Mouse (Mus musculus) embryonic facial prominence, embryonic 12.5 days (tissue): ENCODE measurements at regions not wholly inside any gene's neighbourhood (a gene's known extent, or its start where the extent isn't known, plus 50 kb on each side); places are given as distances from the start of the nearest gene placed in this dataset.

Experiments used
- ATAC-seq: fragments of 200-750 bp; cut with Nextera tagmentation; 2 replicates; pipeline ENCODE4 v1.8.0; 2017; ENCODE audit not compliant: insufficient number of reproducible peaks, insufficient read depth, low FRiP score, low TSS enrichment
- H3K27ac ChIP-seq: fragments of 300-500 bp; sonication (generic); 2 replicates; pipeline ENCODE4 v1.5.1; 2016; ENCODE audit warnings: mild to moderate bottlenecking
- H3K27me3 ChIP-seq: fragments of 300-500 bp; sonication (generic); 2 replicates; pipeline ENCODE4 v1.6.1; 2016; ENCODE audit warnings: mild to moderate bottlenecking, moderate library complexity
- H3K36me3 ChIP-seq: fragments of 300-500 bp; sonication (generic); 2 replicates; pipeline ENCODE4 v1.6.1; 2016; ENCODE audit warnings: mild to moderate bottlenecking
- H3K4me1 ChIP-seq: fragments of 300-500 bp; sonication (generic); 2 replicates; pipeline ENCODE4 v1.6.1; 2016
- H3K4me2 ChIP-seq: fragments of 300-500 bp; sonication (generic); replicated peaks from 2 replicates; pipeline ENCODE4 v1.6.1; 2016; ENCODE audit warnings: mild to moderate bottlenecking, moderate library complexity
- H3K4me3 ChIP-seq: fragments of 300-500 bp; sonication (generic); 2 replicates; pipeline ENCODE4 v1.5.1; 2016; ENCODE audit warnings: mild to moderate bottlenecking
- H3K9ac ChIP-seq: fragments of 300-500 bp; sonication (generic); 2 replicates; pipeline ENCODE4 v1.6.1; 2016; ENCODE audit warnings: mild to moderate bottlenecking, moderate library complexity
- H3K9me3 ChIP-seq: fragments of 300-500 bp; sonication (generic); 2 replicates; pipeline ENCODE4 v1.6.1; 2016; ENCODE audit warnings: mild to moderate bottlenecking, moderate library complexity
- WGBS: fragments of 180-500 bp; shearing (Covaris S2); methylation state at CpG from one replicate; pipeline ENCODE4 v1.1.7; 2016; 5-methylcytosine and 5-hydroxymethylcytosine counted together

- Histone ChIP-seq H3K9ac (no peak overlapping the region), H3K27ac (no peak overlapping the region), H3K9me3 (no peaks in the 10 kb centered on the region), H3K4me2 (no peak overlapping the region), H3K36me3 (no peaks in the 10 kb centered on the region), H3K4me3 (no peak overlapping the region), H3K27me3 (no peaks in the 10 kb centered on the region), H3K4me1 (no peaks in the 10 kb centered on the region)
- ATAC-seq = no peak
- 71% methylated on average over 2 of the region's 2 CpGs for WGBS
Observed at GRCm38 (mm10) chr5:4554972-4555371, 202.9 kb downstream of the Fzd1 start.

- H3K4me2 ChIP-seq = no peak overlapping the region
- no peak overlapping the region for H3K4me3 ChIP-seq
- WGBS = 79% methylated on average over 6 of the region's 6 CpGs
- no peak overlapping the region for H3K9ac ChIP-seq
- peaks cover 7% of the 10 kb centered on the region; the same call in 1 of the 2 replicates for H3K4me1 ChIP-seq
- no peaks in the 10 kb centered on the region for H3K36me3 ChIP-seq
- H3K27ac ChIP-seq = no peak overlapping the region
- H3K27me3 ChIP-seq = no peaks in the 10 kb centered on the region
- H3K9me3 ChIP-seq = no peaks in the 10 kb centered on the region
- no peak for ATAC-seq
Observed at GRCm38 (mm10) chr5:4538572-4538971, 219.3 kb downstream of the Fzd1 start.

- ATAC-seq = no peak
- H3K4me3 ChIP-seq = no peak overlapping the region
- no peak overlapping the region for H3K4me2 ChIP-seq
- H3K9me3 ChIP-seq = no peaks in the 10 kb centered on the region
- no peaks in the 10 kb centered on the region for H3K36me3 ChIP-seq
- no peak overlapping the region for H3K27ac ChIP-seq
- H3K27me3 ChIP-seq = no peaks in the 10 kb centered on the region
- 79% methylated on average over 2 of the region's 2 CpGs for WGBS
- peaks cover 7% of the 10 kb centered on the region; the same call in 1 of the 2 replicates for H3K4me1 ChIP-seq
- H3K9ac ChIP-seq = no peak overlapping the region
Observed at GRCm38 (mm10) chr5:4536790-4537189, 221.0 kb downstream of the Fzd1 start.

GRCm38 (mm10) chr5:4535951-4536350, 221.9 kb downstream of the Fzd1 start:
- WGBS = 45% methylated on average over 8 of the region's 8 CpGs
- no peak overlapping the region for H3K4me2 ChIP-seq
- H3K4me1 ChIP-seq = peaks cover 7% of the 10 kb centered on the region; the same call in 1 of the 2 replicates
- no peak for ATAC-seq
- no peak overlapping the region for H3K4me3 ChIP-seq
- no peak overlapping the region for H3K27ac ChIP-seq
- H3K27me3 ChIP-seq = no peaks in the 10 kb centered on the region
- H3K9ac ChIP-seq = no peak overlapping the region
- no peaks in the 10 kb centered on the region for H3K36me3 ChIP-seq
- no peaks in the 10 kb centered on the region for H3K9me3 ChIP-seq

- Histone ChIP-seq H3K27me3 (no peaks in the 10 kb centered on the region), H3K9me3 (no peaks in the 10 kb centered on the region), H3K36me3 (no peaks in the 10 kb centered on the region), H3K4me3 (no peak overlapping the region), H3K4me1 (peaks cover 17% of the 10 kb centered on the region; the same call in 1 of the 2 replicates), H3K27ac (no peak overlapping the region), H3K4me2 (no peak overlapping the region), H3K9ac (no peak overlapping the region)
- ATAC-seq = peak; percentile 58; the same call in 1 of the 2 replicates
- WGBS = 43% methylated on average over 2 of the region's 2 CpGs
Observed at GRCm38 (mm10) chr5:4534512-4534911, 223.3 kb downstream of the Fzd1 start.

- H3K9me3 ChIP-seq = no peaks in the 10 kb centered on the region
- H3K27ac ChIP-seq = 0 out of 2 replicates have a peak overlapping the region, but pooled peaks have one; percentile 23
- ATAC-seq = peak; percentile 38; the same call in 1 of the 2 replicates
- H3K4me3 ChIP-seq = no peak overlapping the region
- 22% methylated on average over 10 of the region's 10 CpGs for WGBS
- peaks cover 10% of the 10 kb centered on the region; the same call in 1 of the 2 replicates for H3K4me1 ChIP-seq
- no peak overlapping the region for H3K9ac ChIP-seq
- no peaks in the 10 kb centered on the region for H3K36me3 ChIP-seq
- no peaks in the 10 kb centered on the region for H3K27me3 ChIP-seq
- H3K4me2 ChIP-seq = no peak overlapping the region
Observed at GRCm38 (mm10) chr5:4530236-4531067, 227.4 kb downstream of the Fzd1 start.

- no peak overlapping the region for H3K4me2 ChIP-seq
- H3K27me3 ChIP-seq = no peaks in the 10 kb centered on the region
- H3K9ac ChIP-seq = no peak overlapping the region
- H3K27ac ChIP-seq = no peak overlapping the region
- H3K4me1 ChIP-seq = peaks cover 10% of the 10 kb centered on the region; the same call in 1 of the 2 replicates
- no peaks in the 10 kb centered on the region for H3K9me3 ChIP-seq
- ATAC-seq = no peak
- no peaks in the 10 kb centered on the region for H3K36me3 ChIP-seq
- H3K4me3 ChIP-seq = no peak overlapping the region
- WGBS = 69% methylated on average over 9 of the region's 9 CpGs
Observed at GRCm38 (mm10) chr5:4526042-4526815, 231.6 kb downstream of the Fzd1 start.

GRCm38 (mm10) chr5:4500599-4500998, 257.2 kb downstream of the Fzd1 start:
- Histone ChIP-seq H3K9ac (no peak overlapping the region), H3K4me3 (no peak overlapping the region), H3K9me3 (no peaks in the 10 kb centered on the region), H3K4me1 (peaks cover 21% of the 10 kb centered on the region), H3K27ac (no peak overlapping the region), H3K4me2 (no peak overlapping the region), H3K36me3 (no peaks in the 10 kb centered on the region), H3K27me3 (no peaks in the 10 kb centered on the region)
- no peak for ATAC-seq
- WGBS = 88% methylated on average over 3 of the region's 3 CpGs

- no peak overlapping the region for H3K4me3 ChIP-seq
- H3K27ac ChIP-seq = no peak overlapping the region
- 38% methylated on average over 4 of the region's 4 CpGs for WGBS
Observed at GRCm38 (mm10) chr5:4499036-4499435, 258.8 kb downstream of the Fzd1 start.

GRCm38 (mm10) chr5:4498425-4498824, 259.4 kb downstream of the Fzd1 start:
- H3K4me2 ChIP-seq = no peak overlapping the region

More at GRCm38 (mm10) chr5:4499036-4499435, 258.8 kb downstream of the Fzd1 start:
- Histone ChIP-seq H3K4me2 (no peak overlapping the region), H3K27me3 (no peaks in the 10 kb centered on the region), H3K36me3 (no peaks in the 10 kb centered on the region), H3K9me3 (no peaks in the 10 kb centered on the region), H3K9ac (no peak overlapping the region), H3K4me1 (peaks cover 24% of the 10 kb centered on the region)
- ATAC-seq = no peak

GRCm38 (mm10) chr5:4496907-4497200, 261.0 kb downstream of the Fzd1 start:
- H3K9ac ChIP-seq = no peak overlapping the region
- ATAC-seq = no peak
- no peaks in the 10 kb centered on the region for H3K9me3 ChIP-seq
- peak overlapping the region; percentile 11 for H3K4me2 ChIP-seq
- H3K36me3 ChIP-seq = no peaks in the 10 kb centered on the region
- no peaks in the 10 kb centered on the region for H3K27me3 ChIP-seq
- H3K27ac ChIP-seq = no peak overlapping the region
- WGBS = 30% methylated on average over 3 of the region's 3 CpGs
- no peak overlapping the region for H3K4me3 ChIP-seq
- H3K4me1 ChIP-seq = peaks cover 28% of the 10 kb centered on the region

More at GRCm38 (mm10) chr5:4498425-4498824, 259.4 kb downstream of the Fzd1 start:
- Histone ChIP-seq H3K27me3 (no peaks in the 10 kb centered on the region), H3K9me3 (no peaks in the 10 kb centered on the region), H3K9ac (no peak overlapping the region), H3K36me3 (no peaks in the 10 kb centered on the region), H3K27ac (no peak overlapping the region), H3K4me1 (peaks cover 28% of the 10 kb centered on the region), H3K4me3 (no peak overlapping the region)
- WGBS = 76% methylated on average over 3 of the region's 3 CpGs
- no peak for ATAC-seq
